Mouse (Mus musculus) brain, embryonic 14.5 days (tissue): ENCODE data around the gene Gm3336.

ENCODE experiments used
- CTCF ChIP-seq: fragments of 200-500 bp; IDR thresholded peaks from 2 replicates; pipeline ENCODE4 v1.5.1; 2012; ENCODE audit warnings: inconsistent platforms, mild to moderate bottlenecking, moderate library complexity, borderline replicate concordance; ENCODE audit not compliant: insufficient read depth, insufficient read length; ENCODE audit errors: extremely low read depth
- POLR2A ChIP-seq: fragments of 200-500 bp; IDR thresholded peaks from 2 replicates; pipeline ENCODE4 v1.6.1; 2012; ENCODE audit warnings: mild to moderate bottlenecking, inconsistent platforms, borderline replicate concordance; ENCODE audit not compliant: poor library complexity, insufficient read depth, insufficient read length, severe bottlenecking; ENCODE audit errors: extremely low read depth

- TF ChIP-seq CTCF (no peak), POLR2A (no peak)
These were observed 29.0 kb downstream of the Gm3336 start for GRCm38 (mm10) chr8:70747211-70747890.
